8 mouse cellular contexts compared by ENCODE assay signal in genomic region chr9:114057090-114057796, GRCm38 (mm10). TPM values are rescaled to one million over a fixed set of nuclear protein-coding genes. Genes with fewer than 3 reads are reported as not detected.
DNase-seq lines count a peak whose midpoint lies in the region; ATAC-seq and TF ChIP-seq lines count a peak whose summit lies in the region.

Gene Susd5 (plus strand): TSS chr9:114057140.

- H3K36me3 ChIP-seq in midbrain, embryonic 14.5 days (ENCODE audit: control insufficient read depth, insufficient read depth, low read length): no peaks in the 10 kb centered on the region

- WGBS in midbrain, embryonic 14.5 days: under 1% methylated on average over 59 of the region's 60 CpGs

- H3K27me3 ChIP-seq in midbrain, embryonic 14.5 days (ENCODE audit: control insufficient read depth, insufficient read depth, low read length): peaks cover 32% of the 10 kb centered on the region

- no peaks in the 10 kb centered on the region for H3K9me3 ChIP-seq in midbrain, embryonic 14.5 days (ENCODE audit: control insufficient read depth, low read length)

- H3K4me2 ChIP-seq in midbrain, embryonic 14.5 days (ENCODE audit: low read length): peak within 1 kb of the TSS; percentile 79

- H3K9ac ChIP-seq in midbrain, embryonic 14.5 days (replicated peaks; ENCODE audit: low read length): peak within 1 kb of the TSS; percentile 52

- peak within 1 kb of the TSS; percentile 47; the same call in 1 of the 2 replicates for H3K27ac ChIP-seq in left cerebral cortex, adult 2 months
- no peak within 1 kb of the TSS for H3K27ac ChIP-seq in midbrain, embryonic 14.5 days (replicated peaks; ENCODE audit: low read depth, low read length)

- intact Hi-C loops in left cerebral cortex, adult 2 months (cut with DNase I): no loop called here

- H3K4me1 ChIP-seq in midbrain, embryonic 14.5 days (ENCODE audit: control insufficient read depth, insufficient read depth, low read length): no peaks in the 10 kb centered on the region

- DNase-seq in left cerebral cortex, adult 2 months (ENCODE audit: extremely low spot score in 1 of 2, low spot score in 2 of 2): peak; percentile 12 to 23
- DNase-seq in left cerebral cortex, adult 11 months (ENCODE audit: low spot score): no peak
- peak; percentile 61 for DNase-seq in embryo, embryonic 11 days
- peak; percentile 53 for DNase-seq in midbrain, embryonic 14.5 days
- no peak for DNase-seq in ovary, postnatal 36 days (ENCODE audit: low spot score)
- DNase-seq in spleen, postnatal 4 days (ENCODE audit: low spot score in 2 of 2): no peak

- H3K4me3 ChIP-seq in left cerebral cortex, adult 2 months: peak within 1 kb of the TSS; percentile 50
- H3K4me3 ChIP-seq in midbrain, embryonic 14.5 days (replicated peaks; ENCODE audit: low read depth, low read length): peak within 1 kb of the TSS; percentile 46

- peak; percentile 31 for ATAC-seq in granulocyte monocyte progenitor cell, adult 5-6 weeks (replicated peaks; ENCODE audit: poor library complexity, severe bottlenecking)
- ATAC-seq in midbrain, embryonic 14.5 days (ENCODE audit: low FRiP score, low TSS enrichment): peak; percentile 40; the same call in 1 of the 2 replicates
- no peak for ATAC-seq in cerebellum, adult (ENCODE audit: insufficient number of reproducible peaks, low FRiP score, low TSS enrichment)

- no peak for TF ChIP-seq CTCF in left cerebral cortex, adult 2 months (IDR thresholded peaks at IDR 0.05)

RNA-seq across cellular contexts. Expression of gene Susd5, which starts in this region (rescaled TPM):
- total RNA-seq in left cerebral cortex, adult 2 months (2021): 10 to 100 TPM in 1 of 2 experiments, 1 to 10 TPM in 1; 9.1 to 11.8 TPM
- not detected in 2 replicates for total RNA-seq in granulocyte monocyte progenitor cell, adult 5-6 weeks (2014; fragmentation: Nextera tagmentation)
- total RNA-seq in granulocyte monocyte progenitor cell, adult 5-6 weeks (2017): not detected in 2 replicates
- 0.19 and 0.37 TPM in 2 replicates for polyA plus RNA-seq in midbrain, embryonic 14.5 days (2014; fragmentation: Nextera tagmentation; extraction: Ambion mirVana)

Comparison
In these comparisons a context has a peak if more than half of its experiments do, and no peak if none do; other contexts are left out.
1. RNA of gene Susd5 (total RNA-seq): 9.1 to 11.8 TPM in left cerebral cortex, adult 2 months; not detected in granulocyte monocyte progenitor cell, adult 5-6 weeks; every median in the first group is over 10 times any median in the second.
2. DNase-seq: peak in left cerebral cortex, adult 2 months (2 of 2) and embryo, embryonic 11 days (single experiment); none in left cerebral cortex, adult 11 months (single experiment), ovary, postnatal 36 days (single experiment) and spleen, postnatal 4 days (0 of 2).
3. Peak in ATAC-seq in granulocyte monocyte progenitor cell, adult 5-6 weeks; RNA of the gene not detected or under 1 TPM.
4. Peak in DNase-seq, ATAC-seq, H3K4me3 ChIP-seq, H3K9ac ChIP-seq and H3K4me2 ChIP-seq in midbrain, embryonic 14.5 days; RNA of the gene not detected or under 1 TPM.